Mouse (Mus musculus): ENCODE data around the gene Clcn2. TPM values are rescaled to one million over a fixed set of nuclear protein-coding genes. Genes with fewer than 3 reads are reported as not detected.

The Clcn2 gene
- polyA plus RNA-seq, 2 experiments, result 5.6 to 16.7 TPM

DNA sequence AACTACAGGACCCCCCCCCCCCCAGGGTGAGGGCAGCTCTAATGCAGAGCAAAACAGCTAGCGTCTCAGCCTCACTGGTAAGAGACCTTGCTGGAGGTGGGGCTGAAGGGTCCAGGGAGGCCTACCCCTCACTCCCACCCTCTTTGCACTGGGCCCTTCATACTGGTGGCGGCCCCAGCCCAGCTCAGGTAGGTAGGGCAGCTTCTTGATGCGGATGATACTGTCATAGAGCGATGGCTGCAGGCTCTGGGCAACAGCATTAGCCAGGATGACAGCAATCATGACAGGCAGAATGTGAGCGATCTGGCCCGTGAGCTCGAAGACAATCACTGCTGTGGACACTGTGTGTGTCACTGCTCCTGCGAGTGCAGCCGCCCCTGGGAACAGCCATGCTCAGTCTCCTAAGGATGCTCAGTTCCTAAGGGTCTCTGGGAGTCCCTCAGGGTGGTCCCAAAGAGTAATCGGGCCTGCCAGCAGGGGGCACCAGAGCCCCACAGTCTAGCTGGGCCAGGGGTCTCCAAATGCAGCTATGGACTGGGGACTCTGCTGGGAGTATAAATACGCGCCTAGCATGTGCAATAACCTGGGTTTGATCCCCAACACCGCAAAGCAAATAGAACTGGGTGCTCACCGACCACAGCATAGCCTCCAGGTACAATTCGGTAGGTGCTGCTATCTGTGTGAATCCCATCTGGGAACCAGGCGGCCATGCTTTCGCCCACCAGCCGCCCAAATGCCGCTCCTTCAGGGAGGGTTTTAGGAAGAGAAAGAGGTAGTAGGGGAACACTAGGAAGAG is 8.4 kb downstream of the Clcn2 start:
- peaks cover 21% of the 10 kb centered on the region for H3K36me3 ChIP-seq (replicated peaks; ENCODE audit: control insufficient read depth, insufficient read depth, low read depth)
- DNase-seq (ENCODE audit: low read depth in 3 of 3, low spot score in 3 of 3) (no peak), ATAC-seq (ENCODE audit: insufficient read depth) (no peak)
- 74% methylated on average over 19 of the region's 19 CpGs for WGBS (ENCODE audit: insufficient replicate concordance)
- no peak overlapping the region for H3K4me2 ChIP-seq (ENCODE audit: low read depth)
- no peak overlapping the region for H3K4me3 ChIP-seq (ENCODE audit: insufficient read depth in 1 of 2, low read depth in 2 of 2, low read length in 2 of 2)
- no peak overlapping the region for H3K9ac ChIP-seq (replicated peaks)
- no peaks in the 10 kb centered on the region for H3K9me3 ChIP-seq (ENCODE audit: control insufficient read depth, low read length)
- H3K27me3 ChIP-seq (ENCODE audit: control insufficient read depth, insufficient read depth, low read length), result no peaks in the 10 kb centered on the region
- TF ChIP-seq EP300 (IDR thresholded peaks at IDR 0.05; ENCODE audit: low read depth), result no peak
- peak; percentile 79 for TF ChIP-seq CTCF (IDR thresholded peaks at IDR 0.05; ENCODE audit: low read depth)
- peaks cover 52 to 62% of the 10 kb centered on the region in 2 experiments for H3K4me1 ChIP-seq (replicated peaks; ENCODE audit: control insufficient read depth in 2 of 2, insufficient read depth in 2 of 2, low read length in 1 of 2)
- H3K27ac ChIP-seq, result no peak overlapping the region

GRCm38 (mm10) chr16:20708220-20708938 is 9.2 kb downstream of the Clcn2 start:
- no peaks in the 10 kb centered on the region for H3K9me3 ChIP-seq (ENCODE audit: control insufficient read depth, low read length)
- H3K9ac ChIP-seq (replicated peaks), result no peak overlapping the region
- H3K4me2 ChIP-seq (ENCODE audit: low read depth), result no peak overlapping the region
- DNase-seq (ENCODE audit: low read depth in 3 of 3, low spot score in 3 of 3) (no peak), ATAC-seq (ENCODE audit: insufficient read depth) (no peak)
- peaks cover 21% of the 10 kb centered on the region for H3K36me3 ChIP-seq (replicated peaks; ENCODE audit: control insufficient read depth, insufficient read depth, low read depth)
- TF ChIP-seq CTCF (IDR thresholded peaks at IDR 0.05; ENCODE audit: low read depth), result no peak
- TF ChIP-seq EP300 (IDR thresholded peaks at IDR 0.05; ENCODE audit: low read depth), result no peak
- H3K27ac ChIP-seq, result no peak overlapping the region; the same call in 1 of the 2 replicates
- no peaks in the 10 kb centered on the region for H3K27me3 ChIP-seq (ENCODE audit: control insufficient read depth, insufficient read depth, low read length)
- no peak overlapping the region for H3K4me3 ChIP-seq (ENCODE audit: insufficient read depth in 1 of 2, low read depth in 2 of 2, low read length in 2 of 2)
- H3K4me1 ChIP-seq (replicated peaks; ENCODE audit: control insufficient read depth in 2 of 2, insufficient read depth in 2 of 2, low read length in 1 of 2), result peaks cover 54 to 62% of the 10 kb centered on the region in 2 experiments
- WGBS (ENCODE audit: insufficient replicate concordance), result 88% methylated on average over 21 of the region's 21 CpGs

- Histone ChIP-seq H3K4me3 (ENCODE audit: insufficient read depth in 1 of 2, low read depth in 2 of 2, low read length in 2 of 2) (no peak overlapping the region), H3K36me3 (replicated peaks; ENCODE audit: control insufficient read depth, insufficient read depth, low read depth) (peaks cover 13% of the 10 kb centered on the region), H3K27me3 (ENCODE audit: control insufficient read depth, insufficient read depth, low read length) (no peaks in the 10 kb centered on the region), H3K9ac (replicated peaks) (peak overlapping the region; percentile 64), H3K27ac (peak overlapping the region; percentile 94), H3K4me1 (replicated peaks; ENCODE audit: control insufficient read depth in 2 of 2, insufficient read depth in 2 of 2, low read length in 1 of 2) (peaks cover 59 to 66% of the 10 kb centered on the region in 2 experiments), H3K9me3 (ENCODE audit: control insufficient read depth, low read length) (no peaks in the 10 kb centered on the region), H3K4me2 (ENCODE audit: low read depth) (peak overlapping the region; percentile 39)
- WGBS (ENCODE audit: insufficient replicate concordance), result 59% methylated on average over 2 of the region's 2 CpGs
- DNase-seq (ENCODE audit: low read depth in 3 of 3, low spot score in 3 of 3) (peak in 1 of 3 experiments; percentile 53), ATAC-seq (ENCODE audit: insufficient read depth) (peak; percentile 29)
- TF ChIP-seq CTCF (IDR thresholded peaks at IDR 0.05; ENCODE audit: low read depth) (no peak), EP300 (IDR thresholded peaks at IDR 0.05; ENCODE audit: low read depth) (peak; percentile 60)
These were observed 11.0 kb downstream of the Clcn2 start for GRCm38 (mm10) chr16:20706407-20707055.

DNA sequence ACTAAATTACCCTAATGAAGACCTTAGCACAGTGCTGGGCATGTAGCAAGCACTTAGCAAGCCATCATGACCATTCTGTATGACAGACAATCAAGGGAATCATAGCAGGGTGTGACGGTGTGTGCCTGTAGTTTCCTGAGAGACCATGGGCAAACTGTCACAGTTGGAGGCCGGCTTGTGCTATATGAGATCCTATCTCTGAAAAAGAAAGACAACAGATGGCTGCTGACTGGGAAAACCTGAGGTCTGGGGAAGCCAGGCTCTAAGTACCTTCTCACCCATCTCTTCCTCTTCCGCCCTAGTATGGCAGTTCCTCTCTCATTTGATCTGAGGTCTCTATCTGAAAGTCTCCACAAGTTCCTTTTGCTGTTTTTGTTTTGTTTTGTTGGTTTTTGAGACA is 11.8 kb downstream of the Clcn2 start:
- Histone ChIP-seq H3K27me3 (ENCODE audit: control insufficient read depth, insufficient read depth, low read length) (no peaks in the 10 kb centered on the region), H3K4me1 (replicated peaks; ENCODE audit: control insufficient read depth in 2 of 2, insufficient read depth in 2 of 2, low read length in 1 of 2) (peaks cover 59 to 63% of the 10 kb centered on the region in 2 experiments), H3K36me3 (replicated peaks; ENCODE audit: control insufficient read depth, insufficient read depth, low read depth) (peaks cover 8% of the 10 kb centered on the region), H3K9me3 (ENCODE audit: control insufficient read depth, low read length) (no peaks in the 10 kb centered on the region), H3K4me3 (ENCODE audit: insufficient read depth in 1 of 2, low read depth in 2 of 2, low read length in 2 of 2) (no peak overlapping the region), H3K4me2 (ENCODE audit: low read depth) (no peak overlapping the region), H3K27ac (peak overlapping the region; percentile 94), H3K9ac (replicated peaks) (no peak overlapping the region)
- ATAC-seq (ENCODE audit: insufficient read depth), result no peak
- no peak for TF ChIP-seq EP300 (IDR thresholded peaks at IDR 0.05; ENCODE audit: low read depth)
- no peak for TF ChIP-seq CTCF (IDR thresholded peaks at IDR 0.05; ENCODE audit: low read depth)
- no peak for DNase-seq (ENCODE audit: low read depth in 3 of 3, low spot score in 3 of 3)
- WGBS (ENCODE audit: insufficient replicate concordance), result 39% methylated on average over 3 of the region's 3 CpGs
